Mouse (Mus musculus): ENCODE results near the gene Vdac1. TPM values are rescaled to one million over a fixed set of nuclear protein-coding genes. Genes with fewer than 3 reads are reported as not detected.

Vdac1 gene
- 171 and 229 TPM in 2 replicates for polyA plus RNA-seq (2015; fragmentation: Nextera tagmentation; extraction: Ambion mirVana)

GRCm38 (mm10) chr11:52360471-52361277, at the start of gene Vdac1:
Gene Vdac1 (plus strand): TSS chr11:52360860.

GRCm38 (mm10) chr11:52395940-52396596, 35.4 kb downstream of the Vdac1 start, which contains the start of gene 9530068E07Rik:
Gene 9530068E07Rik (plus strand): TSS chr11:52396428.

Other genes with a start within 250 kb of the Vdac1 start
- gene Olfr1373, start 215.3 kb upstream of the Vdac1 start, polyA plus RNA-seq (2015; fragmentation: Nextera tagmentation; extraction: Ambion mirVana): not detected in 2 replicates
- gene Olfr1371, start 146.9 kb upstream of the Vdac1 start, polyA plus RNA-seq (2015; fragmentation: Nextera tagmentation; extraction: Ambion mirVana): not detected in 2 replicates
- gene Skp1a, start 128.9 kb upstream of the Vdac1 start, polyA plus RNA-seq (2015; fragmentation: Nextera tagmentation; extraction: Ambion mirVana): 746 and 990 TPM in 2 replicates
- 13.6 and 32.2 TPM in 2 replicates for gene Tcf7, start 77.8 kb upstream of the Vdac1 start, polyA plus RNA-seq (2015; fragmentation: Nextera tagmentation; extraction: Ambion mirVana)
- gene 9530068E07Rik, start 35.6 kb downstream of the Vdac1 start, polyA plus RNA-seq (2015; fragmentation: Nextera tagmentation; extraction: Ambion mirVana): 156 and 212 TPM in 2 replicates